Mouse (Mus musculus) effector memory CD4-positive, alpha-beta T cell, adult 7 months (primary cell): ENCODE measurements around the gene Scgb2b2. TPM values are rescaled to one million over a fixed set of nuclear protein-coding genes. Genes with fewer than 3 reads are reported as not detected.

Experiments
- polyA plus RNA-seq: library from polyadenylated mRNA; unstranded; fragments of 100-300 nt; shearing (Covaris generic); gene quantifications from one replicate; pipeline ENCODE4 v1.2.1, GENCODE M21; 2017

Gene Scgb2b2
- not detected for polyA plus RNA-seq

GRCm38 (mm10) chr7:31290208-31290607 is at the start of gene Scgb2b2:
Gene Scgb2b2 (plus strand): TSS chr7:31290508.

GRCm38 (mm10) chr7:31291721-31292120 is 1.4 kb downstream of the Scgb2b2 start, which contains the start of gene Scgb1b2:
Gene Scgb1b2 (minus strand): TSS chr7:31291821.

Other genes with a start within 250 kb of the Scgb2b2 start
- gene Fxyd5, start 248.0 kb upstream of the Scgb2b2 start, polyA plus RNA-seq = 1,577 TPM
- gene Fxyd7, start 239.0 kb upstream of the Scgb2b2 start, polyA plus RNA-seq = 0.85 TPM
- not detected for gene Fxyd1, start 233.3 kb upstream of the Scgb2b2 start, polyA plus RNA-seq
- not detected for gene Lgi4, start 231.2 kb upstream of the Scgb2b2 start, polyA plus RNA-seq
- gene Fxyd3, start 213.8 kb upstream of the Scgb2b2 start, polyA plus RNA-seq = not detected
- not detected for gene Hpn, start 175.2 kb upstream of the Scgb2b2 start, polyA plus RNA-seq
- gene Scn1b, start 163.5 kb upstream of the Scgb2b2 start, polyA plus RNA-seq = not detected
- 372 TPM for gene Gramd1a, start 134.6 kb upstream of the Scgb2b2 start, polyA plus RNA-seq
- gene Scgb1b2, start 1.3 kb downstream of the Scgb2b2 start, polyA plus RNA-seq = not detected
- not detected for gene Scgb2b3, start 71.6 kb downstream of the Scgb2b2 start, polyA plus RNA-seq
- gene Scgb1b3, start 85.1 kb downstream of the Scgb2b2 start, polyA plus RNA-seq = not detected